ENCODE assay signal across 18 mouse cellular contexts in genomic region chr19:48575736-48576135, GRCm38 (mm10).
"Had no signal": no experiment of that assay in that cellular context is flagged by ENCODE, and none has a peak within 500 bp of the region (broad histone marks: within the 10 kb centered on the region; RNA-seq: fewer than 3 reads in every experiment).

No protein-coding gene starts in this region.

- H3K27me3 ChIP-seq: limb, embryonic 13.5 days; liver, embryonic 12.5 days; liver, embryonic 15.5 days; midbrain, embryonic 13.5 days; stomach, embryonic 15.5 days had no signal

- ATAC-seq: liver, embryonic 12.5 days; lung, postnatal 0 days; midbrain, embryonic 13.5 days had no signal

- DNase-seq: kidney, adult 2 months; kidney, postnatal 25 days; layer of hippocampus, adult 9-11 months; liver; lung, adult 18-20 months; right cerebral cortex, postnatal 25 days; spleen, adult 18-20 months; thymus, postnatal 36 days had no signal

- H3K4me2 ChIP-seq: limb, embryonic 13.5 days; liver, embryonic 12.5 days; liver, embryonic 15.5 days; midbrain, embryonic 13.5 days; stomach, embryonic 15.5 days had no signal

- H3K9me3 ChIP-seq: limb, embryonic 10.5 days; limb, embryonic 13.5 days; liver, embryonic 15.5 days; midbrain, embryonic 13.5 days; stomach, embryonic 15.5 days had no signal

- H3K36me3 ChIP-seq: limb, embryonic 10.5 days; limb, embryonic 13.5 days; liver, embryonic 12.5 days; liver, embryonic 15.5 days; midbrain, embryonic 13.5 days; stomach, embryonic 15.5 days had no signal

- H3K27ac ChIP-seq: kidney, postnatal 0 days; layer of hippocampus, adult 2 months; limb, embryonic 10.5 days; limb, embryonic 13.5 days; liver, embryonic 12.5 days; liver, embryonic 15.5 days; macrophage; midbrain, embryonic 13.5 days; stomach, embryonic 15.5 days had no signal

- H3K4me1 ChIP-seq: limb, embryonic 10.5 days; liver, embryonic 12.5 days; liver, embryonic 15.5 days; stomach, embryonic 15.5 days had no signal

- H3K4me3 ChIP-seq: layer of hippocampus, adult 2 months; limb, embryonic 10.5 days; limb, embryonic 13.5 days; liver, embryonic 12.5 days; liver, embryonic 15.5 days; midbrain, embryonic 13.5 days; stomach, embryonic 15.5 days had no signal

- H3K9ac ChIP-seq: limb, embryonic 13.5 days; liver, embryonic 12.5 days; liver, embryonic 15.5 days; midbrain, embryonic 13.5 days; stomach, embryonic 15.5 days had no signal
